ENCODE assay signal across 16 mouse cellular contexts in genomic region chr11:113928291-113928690, GRCm38 (mm10).
DNase-seq lines count a peak whose midpoint lies in the region; ATAC-seq and TF ChIP-seq lines count a peak whose summit lies in the region.
"Had no signal": no experiment of that assay in that cellular context is flagged by ENCODE, and none has a peak within 500 bp of the region (broad histone marks: within the 10 kb centered on the region; RNA-seq: fewer than 3 reads in every experiment).

No protein-coding gene starts in this region.

- no peak for TF ChIP-seq CTCF in brain, embryonic 14.5 days (IDR thresholded peaks at IDR 0.05; ENCODE audit: borderline replicate concordance, extremely low read depth, insufficient read depth, insufficient read length)

- TF ChIP-seq POLR2A in brain, embryonic 14.5 days (IDR thresholded peaks at IDR 0.05; ENCODE audit: borderline replicate concordance, extremely low read depth, insufficient read depth, insufficient read length, poor library complexity, severe bottlenecking) = no peak

- no peak overlapping the region for H3K27ac ChIP-seq in heart, embryonic 11.5 days (ENCODE audit: low read depth, low read length)
- H3K27ac ChIP-seq: heart, embryonic 10.5 days; limb, embryonic 10.5 days; macrophage had no signal

- H3K4me3 ChIP-seq in heart, embryonic 11.5 days (ENCODE audit: low read depth, low read length) = no peak overlapping the region
- H3K4me3 ChIP-seq: heart, embryonic 10.5 days; limb, embryonic 10.5 days had no signal

- no peak for ATAC-seq in cerebellum, adult (ENCODE audit: insufficient number of reproducible peaks, low FRiP score, low TSS enrichment)
- no peak for ATAC-seq in heart, embryonic 11.5 days (replicated peaks; ENCODE audit: insufficient number of reproducible peaks, low FRiP score, low TSS enrichment)
- ATAC-seq: liver, postnatal 0 days had no signal

- H3K36me3 ChIP-seq in heart, embryonic 11.5 days (ENCODE audit: control insufficient read depth, insufficient read depth, low read length) = no peaks in the 10 kb centered on the region
- H3K36me3 ChIP-seq: G1E; heart, embryonic 10.5 days; limb, embryonic 10.5 days had no signal

- H3K9me3 ChIP-seq in heart, embryonic 11.5 days (replicated peaks; ENCODE audit: control insufficient read depth, low read length) = no peaks in the 10 kb centered on the region
- H3K9me3 ChIP-seq: heart, embryonic 10.5 days; limb, embryonic 10.5 days had no signal

- 80% methylated on average over 9 of the region's 9 CpGs for WGBS in heart, embryonic 11.5 days (ENCODE audit: insufficient replicate concordance)

- H3K27me3 ChIP-seq in heart, embryonic 11.5 days (ENCODE audit: control insufficient read depth, insufficient read depth, low read length) = no peaks in the 10 kb centered on the region

- peak; percentile 25 for DNase-seq in cerebellum, adult 9-10 months
- DNase-seq in left cerebral cortex, adult 18-20 months (ENCODE audit: low spot score in 2 of 2) = peak; percentile 43 to 49
- DNase-seq in left cerebral cortex, postnatal 10 days (ENCODE audit: extremely low spot score in 1 of 2, low spot score in 2 of 2) = no peak
- DNase-seq in brain, embryonic 14.5 days (ENCODE audit: low read depth) = peak; percentile 83
- peak; percentile 74 to 78 for DNase-seq in layer of hippocampus, adult 8-10 months (ENCODE audit: low spot score in 2 of 2)
- DNase-seq in yolk sac, embryonic 10.5 days (ENCODE audit: low spot score) = no peak
- DNase-seq: kidney, adult 8-10 months; liver, postnatal 0 days; retina, postnatal 1 day; thymus, postnatal 36 days had no signal

- no peak overlapping the region for H3K9ac ChIP-seq in heart, embryonic 11.5 days (ENCODE audit: low read depth, low read length)
- H3K9ac ChIP-seq: liver, postnatal 0 days had no signal

- intact Hi-C loops in left cerebral cortex, postnatal 10 days (cut with DNase I) = no loop called here

- peaks cover 5% of the 10 kb centered on the region for H3K4me1 ChIP-seq in heart, embryonic 11.5 days (ENCODE audit: control insufficient read depth, insufficient read depth, low read length)

- no peak overlapping the region for H3K4me2 ChIP-seq in heart, embryonic 11.5 days

Comparison
In these comparisons a context has a peak if more than half of its experiments do, and no peak if none do; other contexts are left out.
1. DNase-seq: peak in cerebellum, adult 9-10 months (single experiment), left cerebral cortex, adult 18-20 months (2 of 2), brain, embryonic 14.5 days (single experiment) and layer of hippocampus, adult 8-10 months (2 of 2); none in left cerebral cortex, postnatal 10 days (0 of 2) and yolk sac, embryonic 10.5 days (single experiment).